Mouse (Mus musculus): ENCODE results near the gene Tmem210.
A peak's percentile ranks its signal among the peaks of the same experiment; 100 is the strongest.
"Not testable (repeated sequence)": the region's sequence is repeated elsewhere in the genome, so short reads cannot be mapped to it uniquely, and the experiment has no call there.

Gene Tmem210

DNA sequence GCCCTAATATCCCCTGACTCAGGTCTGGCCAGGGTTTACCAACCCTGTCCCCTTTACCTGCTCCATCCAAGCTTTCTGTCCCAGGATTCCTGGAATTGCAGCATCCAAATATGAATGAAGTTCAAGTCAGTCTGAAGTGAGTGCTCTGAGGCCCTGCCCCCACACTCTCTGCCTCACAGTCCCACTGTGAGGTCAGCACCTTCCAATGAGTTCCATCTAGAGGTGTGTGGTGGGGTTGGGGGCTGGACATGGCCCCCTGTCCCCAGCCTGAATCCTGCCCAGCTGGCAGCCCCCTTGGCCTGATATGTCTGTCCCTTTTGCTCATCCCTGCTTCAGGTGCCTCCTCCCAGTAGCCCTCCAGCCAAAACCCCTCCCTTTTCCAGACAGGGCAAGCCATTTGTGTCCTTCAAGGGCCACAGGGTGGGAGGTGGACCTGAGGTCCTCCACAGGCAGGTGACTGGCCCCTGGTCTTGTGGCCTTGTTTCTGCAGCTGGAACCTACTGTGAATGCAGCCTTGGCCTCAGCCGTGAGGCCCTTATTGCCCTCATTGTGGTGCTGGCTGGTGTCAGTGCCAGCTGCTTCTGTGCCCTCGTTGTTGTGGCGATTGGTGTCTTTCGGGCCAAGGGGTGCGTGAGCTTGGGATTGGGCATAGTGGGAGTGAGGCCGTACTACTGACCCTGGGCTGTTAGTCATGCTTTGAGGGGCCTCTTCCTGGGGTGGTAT lies at the start of gene Tmem210:
Gene Tmem210, plus strand, starts transcription at position 219 of the 723 bp plus-strand sequence.
- DNase-seq (ENCODE audit: low spot score in 2 of 2): no peak

DNA sequence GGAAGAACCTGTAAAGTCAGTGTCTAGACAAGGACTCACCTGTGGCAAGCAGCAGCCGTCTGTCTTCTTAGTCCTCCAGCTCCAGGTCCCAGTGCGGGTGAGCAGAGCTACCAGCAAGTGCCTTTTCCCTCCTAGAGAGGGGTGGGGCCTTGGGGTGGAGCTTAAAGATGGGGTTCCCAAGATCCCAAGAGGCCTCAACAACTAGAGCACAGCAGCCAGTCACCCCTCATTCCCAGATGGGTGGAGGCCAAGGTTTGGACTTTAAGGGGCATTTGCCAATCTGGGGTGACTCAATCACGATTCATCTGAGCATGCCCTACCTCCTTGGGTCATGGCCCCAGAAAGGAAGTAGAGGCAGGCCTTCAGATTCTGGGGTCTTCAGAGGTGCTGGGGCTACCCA lies 48.2 kb upstream of the Tmem210 start:
- DNase-seq (ENCODE audit: low spot score in 2 of 2): no peak

DNA sequence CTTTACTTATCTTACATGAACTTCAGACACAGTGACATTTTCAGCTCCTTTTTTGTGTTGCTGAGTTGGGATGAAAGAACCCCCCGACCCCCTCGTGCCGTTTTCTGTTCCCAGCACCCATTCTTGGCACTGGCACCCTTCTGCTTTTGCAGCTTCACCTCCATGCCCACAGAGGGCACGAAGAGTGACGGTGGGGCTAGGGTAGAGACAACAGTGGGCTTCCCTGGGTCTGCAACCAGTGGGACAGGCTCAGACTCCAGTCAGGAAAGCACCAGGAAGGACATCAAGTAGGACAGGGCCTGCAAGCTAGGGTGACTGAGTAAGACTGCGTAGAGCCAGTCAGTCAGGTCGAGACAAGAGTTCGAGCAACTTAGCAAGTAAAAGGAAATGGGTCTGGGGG lies 47.6 kb upstream of the Tmem210 start:
- no peak for DNase-seq (ENCODE audit: low spot score in 2 of 2)

DNA sequence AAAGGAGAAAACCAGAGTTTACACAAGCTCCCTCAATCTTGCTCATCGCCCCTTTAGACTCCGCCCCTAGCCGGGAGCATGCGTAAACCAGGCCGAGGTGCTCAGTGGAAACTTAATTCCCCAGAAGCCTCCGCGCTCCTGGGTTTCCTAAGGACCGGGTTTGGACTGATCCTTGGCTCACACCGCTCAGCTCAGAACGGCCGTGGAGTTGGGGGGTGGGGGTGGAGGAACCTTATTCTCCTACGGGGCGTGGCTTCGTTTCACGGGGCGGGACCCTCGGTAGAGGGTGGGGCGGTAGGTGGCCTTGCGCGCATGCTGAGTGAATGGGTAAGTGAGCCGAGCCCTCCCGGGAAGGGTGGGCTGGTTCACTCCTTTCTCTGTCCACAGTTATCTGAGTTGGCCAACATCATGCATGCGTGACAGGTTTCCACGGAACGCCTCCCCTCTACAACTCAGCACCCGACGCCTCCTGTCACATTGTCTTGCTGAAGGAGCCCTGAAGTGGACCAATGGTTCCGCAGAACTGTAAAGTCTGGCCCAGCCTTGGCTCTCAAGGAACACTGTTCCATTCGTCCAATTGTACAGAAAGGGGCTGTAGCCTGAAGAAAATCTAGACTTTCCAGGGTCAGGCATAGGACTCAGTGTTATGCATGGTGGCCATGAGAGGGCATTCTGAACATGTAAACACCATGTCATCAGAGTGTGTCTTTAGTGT lies 47.1 kb upstream of the Tmem210 start:
- DNase-seq (ENCODE audit: low spot score in 2 of 2): peak; percentile 43 to 71

DNA sequence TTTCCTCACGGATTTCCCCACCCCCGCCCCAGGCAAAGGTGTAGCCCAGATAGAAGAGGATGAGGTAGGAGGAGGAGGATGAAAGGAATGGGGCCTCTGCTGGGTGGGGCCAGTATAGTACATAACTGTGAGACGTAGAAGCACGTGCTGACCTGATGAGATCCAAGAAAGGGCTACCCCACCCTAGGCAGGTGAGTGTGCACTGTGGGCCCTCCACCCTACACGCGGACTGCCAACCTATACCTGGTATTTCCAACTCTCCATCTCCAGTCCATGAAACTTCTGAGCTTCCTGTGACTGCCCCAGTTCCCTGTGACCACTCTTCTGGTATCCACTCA lies 46.5 kb upstream of the Tmem210 start:
- no peak for DNase-seq (ENCODE audit: low spot score in 2 of 2)

DNA sequence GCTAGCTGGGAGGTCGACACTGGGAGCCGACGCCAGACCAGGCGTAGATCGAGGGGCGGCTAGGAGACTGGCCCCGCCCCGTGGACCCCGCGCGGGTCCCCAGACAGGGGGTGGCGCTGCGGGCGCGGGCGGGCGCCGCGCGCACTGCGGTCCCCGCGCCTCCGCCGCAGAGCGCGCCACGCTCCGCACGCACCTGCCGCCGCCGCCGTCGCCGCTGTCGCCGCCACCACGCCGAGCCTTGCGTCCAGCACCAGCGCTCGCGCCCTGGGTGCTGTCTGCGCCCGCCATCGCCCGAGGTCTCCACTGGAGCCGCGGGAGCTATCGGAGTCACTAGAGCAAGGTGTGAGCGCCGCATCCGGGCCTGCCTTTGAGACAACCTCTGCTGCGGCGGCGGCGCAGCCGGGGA lies 45.8 kb upstream of the Tmem210 start, which contains the start of the genes Rnf208 and Cysrt1:
Gene Rnf208, plus strand, starts transcription at position 155 of the 406 bp plus-strand sequence.
Gene Cysrt1, minus strand, starts transcription at position 352 of the 406 bp plus-strand sequence.
- no peak for DNase-seq (ENCODE audit: low spot score in 2 of 2)

DNA sequence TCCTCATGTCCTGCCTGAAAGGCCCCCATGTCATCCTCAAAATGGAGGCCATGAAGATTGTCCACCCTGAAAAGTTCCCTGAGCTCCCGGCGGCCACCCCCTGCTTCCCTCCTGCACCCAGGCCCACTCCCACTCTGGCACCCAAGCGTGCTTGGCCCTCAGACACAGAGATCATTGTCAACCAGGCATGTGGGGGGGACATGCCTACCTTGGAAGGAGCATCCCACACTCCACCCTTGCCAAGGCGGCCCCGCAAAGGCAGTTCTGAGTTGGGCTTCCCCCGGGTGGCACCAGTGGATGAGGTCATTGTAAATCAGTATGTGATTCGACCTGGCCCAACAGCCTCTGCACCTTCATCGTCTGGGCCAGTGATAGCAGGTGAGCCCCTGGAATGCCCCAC lies 44.6 kb upstream of the Tmem210 start:
- no peak for DNase-seq (ENCODE audit: low spot score in 2 of 2)

DNA sequence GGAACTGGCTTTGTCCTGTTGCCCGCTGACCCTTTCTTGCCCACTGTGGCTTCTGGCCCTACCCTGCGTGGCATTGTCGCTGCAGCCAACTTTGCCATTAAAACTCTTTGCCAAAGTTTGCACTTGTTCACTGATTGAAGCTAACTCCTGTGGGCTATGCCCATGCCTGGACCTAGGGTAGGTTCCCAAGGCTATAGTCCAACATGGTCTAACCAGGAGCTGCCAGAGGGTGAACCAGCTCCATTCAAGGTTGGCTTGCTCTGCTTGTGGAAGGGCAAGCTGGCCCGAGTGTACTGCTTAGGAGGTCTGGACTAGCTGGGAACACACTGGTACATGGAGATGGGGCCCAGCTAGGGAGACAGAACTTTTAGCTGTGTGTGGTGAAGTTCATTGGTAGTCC lies 43.8 kb upstream of the Tmem210 start:
- no peak for DNase-seq (ENCODE audit: low spot score in 2 of 2)

DNA sequence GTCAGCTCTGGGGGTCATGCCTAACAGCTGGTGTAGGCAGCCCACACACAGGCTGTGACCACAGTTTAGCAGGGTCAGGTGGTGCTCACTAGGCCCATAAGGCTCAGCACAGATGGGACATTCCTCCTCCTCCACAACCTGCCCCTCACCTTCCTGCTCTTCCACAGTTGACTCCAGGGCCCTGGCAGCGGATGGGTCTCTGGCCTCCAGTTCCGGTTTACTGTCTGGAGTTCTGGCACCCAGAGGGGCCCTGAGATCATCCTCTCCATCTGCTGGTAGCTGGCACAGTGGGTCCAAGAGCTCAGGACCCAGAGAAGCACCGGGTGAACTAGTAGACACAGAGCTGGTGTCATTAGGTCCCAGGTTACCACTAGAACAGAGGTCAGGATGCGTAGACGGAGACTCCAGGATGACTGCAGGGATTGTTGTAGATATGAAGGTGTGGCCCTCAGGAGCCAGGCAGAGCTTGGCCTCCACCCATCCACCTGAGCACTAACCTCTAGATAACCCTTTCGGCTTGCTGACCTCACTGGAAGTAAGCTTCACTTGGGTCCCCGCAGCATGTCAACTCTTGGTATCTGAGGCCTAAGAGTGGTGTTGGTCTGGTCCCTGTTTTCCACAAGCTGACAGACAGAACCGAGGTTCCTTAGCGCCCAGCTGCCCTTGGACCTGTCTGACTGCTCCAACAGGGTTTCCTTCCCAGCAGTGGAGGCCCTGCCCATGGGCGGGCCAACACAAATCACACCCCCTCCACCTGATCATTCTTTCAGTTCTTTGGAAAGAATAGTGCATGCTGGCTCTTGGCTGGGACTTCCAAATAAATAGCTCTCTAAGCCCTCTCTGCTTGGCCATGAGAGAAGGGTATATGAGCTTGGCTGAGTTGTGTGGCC lies 41.5 kb upstream of the Tmem210 start, which contains the start of gene AL732309.1:
Gene AL732309.1, minus strand, starts transcription at position 681 of the 890 bp plus-strand sequence.
- no peak for DNase-seq (ENCODE audit: low spot score in 2 of 2)

DNA sequence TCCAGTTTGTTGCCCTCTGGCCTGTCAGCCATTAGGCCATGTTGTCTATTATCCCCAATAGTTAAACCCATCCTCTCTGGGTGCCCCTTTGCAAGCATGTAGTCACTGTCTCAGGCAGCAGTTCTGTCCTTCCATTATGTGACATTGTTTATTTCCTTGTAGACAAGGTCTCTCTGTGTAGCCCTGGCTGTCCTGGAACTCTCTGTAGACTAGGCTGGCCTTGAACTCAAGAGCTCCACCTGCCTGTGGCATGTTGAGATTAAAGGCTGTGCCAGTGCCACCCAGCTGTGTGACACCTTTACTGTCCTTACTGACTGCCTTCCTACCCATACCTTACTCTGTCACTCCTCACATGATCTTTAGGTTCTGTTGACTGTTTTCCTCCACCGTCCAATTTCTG lies 35.6 kb upstream of the Tmem210 start:
- DNase-seq (ENCODE audit: low spot score in 2 of 2): no peak

DNA sequence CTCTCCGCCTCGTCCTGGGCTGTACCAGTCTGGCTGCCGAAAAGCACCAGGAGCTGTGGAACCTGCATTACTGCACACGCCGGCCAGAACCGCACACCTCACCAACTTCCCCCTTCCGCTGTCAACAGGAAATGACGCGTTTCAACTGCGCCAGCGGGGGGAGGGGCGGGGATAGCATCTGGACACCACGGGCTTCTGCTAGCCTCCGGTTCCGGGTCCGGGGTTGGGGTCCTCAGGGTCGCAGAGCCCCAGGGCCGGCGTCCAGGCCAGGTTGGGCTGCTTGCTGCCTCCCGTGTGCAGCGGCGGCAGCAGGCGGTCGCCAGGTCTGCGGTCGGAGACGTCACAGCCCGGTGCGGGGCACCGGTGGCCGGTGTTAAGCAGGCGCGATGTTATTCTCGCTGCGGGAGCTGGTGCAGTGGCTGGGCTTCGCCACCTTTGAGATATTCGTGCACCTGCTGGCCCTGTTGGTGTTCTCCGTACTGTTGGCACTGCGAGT lies 32.6 kb upstream of the Tmem210 start, which contains the start of gene Tmem203:
Gene Tmem203, plus strand, starts transcription at position 156 of the 496 bp plus-strand sequence.
- peak; percentile 86 for DNase-seq (ENCODE audit: low spot score in 2 of 2)

DNA sequence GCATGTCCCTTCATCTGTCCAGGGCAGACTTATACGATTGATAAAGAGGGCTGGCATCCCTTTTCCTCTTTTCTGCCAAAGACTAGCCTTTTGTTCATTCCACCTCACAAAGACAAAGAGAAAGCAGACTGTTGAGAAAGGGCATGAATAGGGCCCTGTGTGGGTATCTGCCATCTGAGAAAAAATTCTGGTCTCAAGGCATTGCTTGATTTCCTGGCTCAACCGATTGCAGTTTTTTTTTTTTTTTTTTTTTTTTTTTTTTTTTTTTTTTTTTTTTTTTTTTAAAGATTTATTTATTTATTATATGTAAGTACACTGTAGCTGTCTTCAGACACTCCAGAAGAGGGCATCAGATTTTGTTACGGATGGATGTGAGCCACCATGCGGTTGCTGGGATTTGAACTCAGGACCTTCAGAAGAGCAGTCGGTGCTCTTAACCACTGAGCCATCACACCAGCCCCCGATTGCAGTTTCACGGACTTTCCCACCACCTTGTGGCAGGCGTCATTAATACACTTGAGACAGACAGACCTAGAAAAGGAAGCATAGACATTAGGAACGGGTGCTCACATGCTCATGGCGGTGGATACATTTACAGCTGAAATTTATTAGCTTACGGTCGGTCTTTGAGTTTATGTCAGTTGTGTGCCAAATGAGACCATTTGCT lies 31.4 kb upstream of the Tmem210 start:
- DNase-seq (ENCODE audit: low spot score in 2 of 2): peak in 1 of 2 experiments; percentile 52

DNA sequence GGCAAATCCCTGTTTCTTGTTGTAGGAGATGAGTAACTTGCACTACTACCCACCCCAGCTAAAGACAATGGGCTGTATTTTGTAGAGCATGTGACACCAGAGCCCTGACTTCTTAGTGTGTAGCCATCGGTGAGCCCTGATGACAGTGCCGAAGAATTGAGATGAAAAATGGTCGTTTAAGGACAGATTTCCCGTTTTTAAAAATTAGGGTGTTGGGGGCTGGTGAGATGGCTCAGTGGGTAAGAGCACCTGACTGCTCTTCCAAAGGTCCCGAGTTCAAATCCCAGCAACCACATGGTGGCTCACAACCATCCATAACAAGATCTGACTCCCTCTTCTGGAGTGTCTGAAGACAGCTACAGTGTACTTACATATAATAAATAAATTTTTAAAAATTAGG lies 30.7 kb upstream of the Tmem210 start:
- not testable (repeated sequence) for DNase-seq (ENCODE audit: low spot score in 2 of 2)

DNA sequence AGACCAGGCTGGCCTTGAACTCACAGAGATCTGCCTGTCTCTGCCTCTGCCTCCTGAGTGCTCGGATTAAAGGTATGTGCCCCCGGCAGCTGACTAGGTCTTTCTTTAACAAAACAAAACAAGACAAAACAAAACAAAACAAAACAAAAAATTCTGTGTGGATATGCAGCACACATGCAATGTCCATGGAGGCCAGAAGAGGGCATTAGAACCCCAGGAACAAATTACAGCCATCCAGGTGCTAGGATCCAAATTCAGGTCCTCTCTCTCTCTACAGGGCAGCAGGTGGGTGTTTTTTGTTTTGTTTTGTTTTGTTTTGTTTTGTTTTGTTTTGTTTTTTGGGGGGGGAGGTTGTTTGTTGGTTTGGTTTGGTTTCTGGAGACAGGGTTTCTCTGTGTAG lies 29.1 kb upstream of the Tmem210 start:
- DNase-seq (ENCODE audit: low spot score in 2 of 2): no peak

DNA sequence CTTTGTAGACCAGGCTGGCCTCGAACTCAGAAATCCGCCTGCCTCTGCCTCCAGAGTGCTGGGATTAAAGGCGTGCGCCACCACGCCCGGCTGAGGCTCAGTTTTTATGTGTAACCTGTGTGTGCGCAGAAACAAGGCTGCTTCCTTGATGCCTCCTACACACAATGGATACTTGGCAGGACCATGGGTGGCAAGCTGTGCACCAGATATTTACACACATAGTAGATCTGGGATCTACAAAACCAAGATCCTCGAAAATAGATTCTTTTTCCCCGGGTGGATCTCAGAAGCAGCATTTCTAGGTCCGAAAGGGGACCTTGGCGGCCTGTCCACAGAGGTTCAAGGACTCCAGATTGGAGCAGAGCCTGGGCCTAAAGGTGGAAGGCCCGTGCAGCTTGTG lies 26.1 kb upstream of the Tmem210 start:
- DNase-seq (ENCODE audit: low spot score in 2 of 2): no peak

DNA sequence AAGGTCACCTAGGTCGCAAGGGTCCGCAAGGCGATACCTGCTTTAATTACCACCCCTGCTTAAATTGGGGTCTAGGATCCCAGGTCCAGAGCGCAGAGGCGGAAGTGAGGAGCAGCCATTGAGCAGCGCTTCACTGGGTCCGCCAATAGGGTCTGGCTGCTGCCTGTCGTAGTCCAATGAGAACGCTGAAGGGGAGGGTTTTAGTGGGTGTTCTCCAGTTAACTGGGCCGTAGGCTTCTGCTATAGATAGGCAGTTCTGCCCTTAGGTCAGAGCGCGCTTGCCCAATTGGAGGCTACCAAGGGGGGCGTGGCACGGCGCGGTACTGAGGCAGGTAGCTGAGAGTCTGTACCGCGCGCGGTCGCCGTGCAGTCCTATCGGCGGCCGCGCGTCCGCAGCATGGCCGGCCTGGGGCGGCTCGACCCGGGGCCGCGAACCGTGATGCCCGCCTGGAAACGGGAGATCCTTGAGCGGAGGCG lies 25.6 kb upstream of the Tmem210 start, which contains the start of gene Tprn:
Gene Tprn, plus strand, starts transcription at position 328 of the 477 bp plus-strand sequence.
- DNase-seq (ENCODE audit: low spot score in 2 of 2): peak; percentile 89 to 95

DNA sequence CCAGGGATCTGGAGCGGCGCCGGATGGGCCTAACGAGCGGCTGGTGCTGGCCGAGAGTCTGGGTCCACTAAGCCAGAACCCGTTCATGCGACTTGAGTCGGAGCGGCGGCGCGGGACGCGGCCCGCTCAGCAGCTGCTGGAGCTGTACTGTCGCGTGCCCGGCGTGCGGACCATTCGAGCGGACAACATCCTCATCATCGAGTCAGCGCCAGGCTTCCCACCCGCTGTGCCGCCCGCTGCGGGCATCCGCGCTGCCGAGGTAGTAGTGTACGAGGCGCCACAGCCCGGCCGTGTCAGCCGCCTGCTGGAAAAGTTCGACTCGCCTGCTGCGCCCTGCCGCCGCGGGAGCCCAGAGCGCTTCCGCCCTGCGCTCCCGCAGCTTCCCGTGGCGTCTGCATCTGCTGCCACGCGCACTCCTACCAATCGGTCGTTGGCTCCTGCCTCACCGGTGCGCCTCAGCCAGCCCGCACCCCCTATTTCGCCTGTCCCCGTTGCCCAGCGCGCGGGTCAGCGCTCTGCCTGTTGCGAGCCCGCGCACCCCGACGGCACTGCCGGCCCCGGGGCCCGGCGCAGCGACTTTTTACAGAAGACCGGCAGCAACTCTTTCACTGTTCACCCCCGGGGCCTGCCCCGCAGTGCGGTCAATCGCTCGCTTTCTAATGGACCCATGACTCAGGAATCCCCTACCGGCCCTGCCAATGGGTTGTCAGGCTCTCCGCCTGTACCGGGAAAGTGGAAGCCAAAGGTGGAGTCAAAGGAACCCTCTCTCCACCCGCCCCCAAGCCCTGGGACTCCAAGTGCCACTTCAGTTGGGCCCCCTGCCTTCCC lies 24.9 kb upstream of the Tmem210 start:
- DNase-seq (ENCODE audit: low spot score in 2 of 2): no peak

DNA sequence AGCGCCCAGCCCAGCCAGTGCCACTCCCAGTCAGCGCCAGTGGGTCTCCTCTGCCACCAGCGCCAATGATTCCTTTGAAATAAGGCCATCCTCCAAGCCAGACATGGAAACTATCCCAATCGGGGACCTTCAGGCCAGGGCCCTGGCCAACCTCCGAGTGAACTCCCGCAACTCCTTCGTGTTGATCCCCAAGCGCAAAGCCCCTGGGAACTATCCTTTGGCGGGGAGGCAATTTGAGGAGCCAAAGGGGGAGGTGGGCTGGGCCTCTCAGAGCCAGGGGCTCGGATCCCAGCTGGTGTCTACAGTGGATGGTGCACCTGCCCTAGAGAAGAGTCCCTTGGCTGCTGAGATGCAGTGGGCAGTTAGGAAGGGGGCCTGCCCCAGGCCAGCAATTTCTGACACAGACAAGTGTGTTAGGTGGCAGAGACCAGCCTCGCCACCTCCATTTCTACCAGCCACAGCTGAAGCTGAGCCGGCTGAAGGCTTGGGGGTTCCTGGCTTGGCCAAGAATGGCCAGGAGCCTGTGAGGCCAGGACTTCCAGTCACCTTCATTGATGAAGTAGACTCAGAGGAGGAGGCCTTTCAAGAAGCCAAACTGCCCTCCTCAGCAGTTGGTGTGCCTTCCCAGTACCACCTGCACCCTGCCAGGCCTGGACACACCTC lies 24.2 kb upstream of the Tmem210 start:
- no peak for DNase-seq (ENCODE audit: low spot score in 2 of 2)

DNA sequence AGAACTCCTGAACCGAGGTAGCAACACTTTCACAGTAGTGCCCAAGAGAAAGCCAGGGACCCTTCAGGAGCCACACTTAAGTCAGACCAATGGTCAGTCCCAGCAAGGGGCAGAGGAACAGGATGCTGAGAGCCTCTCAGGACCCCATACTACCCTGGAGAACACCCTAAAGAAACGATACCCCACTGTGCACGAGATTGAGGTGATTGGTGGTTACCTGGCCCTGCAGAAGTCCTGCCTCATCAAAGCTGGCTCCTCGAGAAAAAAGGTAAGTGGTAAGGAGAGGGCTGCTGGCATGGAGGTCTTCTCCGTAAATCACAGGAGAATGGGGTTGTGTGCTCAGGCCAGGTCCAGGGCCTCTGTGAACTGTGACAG lies 23.7 kb upstream of the Tmem210 start:
- no peak for DNase-seq (ENCODE audit: low spot score in 2 of 2)

DNA sequence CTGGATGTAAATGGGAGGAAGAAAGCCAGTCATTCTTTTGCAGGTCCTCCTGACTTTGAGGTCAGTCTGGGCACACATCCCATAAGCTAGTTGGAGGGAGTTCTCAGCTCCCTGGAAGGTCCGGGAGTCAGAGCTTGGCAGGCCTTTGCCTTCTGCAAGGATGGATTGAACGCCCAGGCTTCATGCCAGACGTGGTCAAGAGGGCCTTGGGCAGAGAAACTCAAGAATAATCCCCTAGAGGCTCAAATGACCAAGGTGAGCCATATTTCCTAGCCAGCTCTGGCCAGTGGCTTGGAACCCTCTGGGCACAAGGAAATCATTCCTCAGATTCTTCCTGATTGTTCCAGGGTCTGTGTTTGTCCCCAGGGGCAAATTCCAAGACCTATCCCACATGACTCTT lies 23.1 kb upstream of the Tmem210 start:
- DNase-seq (ENCODE audit: low spot score in 2 of 2): no peak
